Mouse (Mus musculus): ENCODE measurements around the gene Fyb.

DNA sequence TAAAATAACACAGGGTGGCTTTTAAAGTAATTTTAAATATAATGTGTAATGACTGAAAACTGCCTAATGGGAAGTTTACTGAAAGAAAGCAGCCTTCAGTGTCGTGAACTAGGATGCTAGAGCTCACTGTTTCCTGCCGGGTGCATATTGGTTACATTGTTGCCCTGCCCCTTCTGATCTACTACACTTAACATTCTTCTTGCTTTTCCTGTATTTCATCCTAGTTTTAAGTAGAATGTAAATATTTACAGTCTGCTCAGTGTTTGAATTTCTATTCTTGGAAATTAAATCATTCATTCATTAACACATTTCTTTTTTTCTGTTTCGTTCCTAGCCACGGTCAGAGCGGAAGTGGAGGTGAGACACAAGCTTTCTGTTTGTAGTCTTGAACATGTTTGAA is 119.6 kb downstream of the Fyb start:
- TF ChIP-seq CTCF (conservative IDR thresholded peaks at IDR 0.05; ENCODE audit: low read length), result no peak
- no peak for TF ChIP-seq NANOG (IDR thresholded peaks at IDR 0.05; ENCODE audit: borderline replicate concordance, low read length)
- no peak for TF ChIP-seq POU5F1 (IDR thresholded peaks at IDR 0.05; ENCODE audit: borderline replicate concordance, low read length)
